Mouse (Mus musculus) urinary bladder, postnatal 36 days (tissue): ENCODE results near the gene Yaf2.
"Not testable (repeated sequence)": the region's sequence is repeated elsewhere in the genome, so short reads cannot be mapped to it uniquely, and the experiment has no call there.

ENCODE experiments used
- DNase-seq, 2 experiments: peaks; one replicate each; pipeline ENCODE4 v3.0.0; 2022; ENCODE audit warnings: low spot score in 2 of 2, mixed read lengths in 1 of 2

Gene Yaf2

GRCm38 (mm10) chr15:93336925-93337761 lies at the start of gene Yaf2:
Yaf2 (minus strand) TSS chr15:93336935.
- DNase-seq: peak; percentile 70 to 85

GRCm38 (mm10) chr15:93381337-93381736 lies 44.6 kb upstream of the Yaf2 start:
- no peak for DNase-seq

GRCm38 (mm10) chr15:93379177-93379576 lies 42.4 kb upstream of the Yaf2 start:
- no peak for DNase-seq

DNA sequence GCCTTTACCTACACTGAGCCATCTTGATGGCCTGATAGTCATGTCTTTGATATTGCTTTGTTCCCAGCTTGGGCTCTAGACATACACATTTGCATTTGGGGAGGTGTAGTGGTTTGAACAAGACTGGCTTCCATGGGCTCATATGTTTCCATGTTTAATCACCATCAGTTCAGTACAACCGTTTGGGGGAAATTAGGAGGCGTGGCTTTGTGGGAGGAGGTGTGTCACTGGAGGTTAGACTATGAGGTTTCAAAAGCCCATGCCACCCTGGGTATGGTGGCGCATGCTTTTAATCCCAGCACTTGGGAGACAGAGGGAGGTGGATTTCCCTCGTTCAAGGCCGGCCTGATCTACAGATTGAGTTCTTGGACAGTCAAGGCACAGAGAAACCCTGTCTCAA lies 39.0 kb upstream of the Yaf2 start:
- no peak for DNase-seq

GRCm38 (mm10) chr15:93372525-93373119 lies 35.9 kb upstream of the Yaf2 start:
- DNase-seq: not testable (repeated sequence)

GRCm38 (mm10) chr15:93371838-93372237 lies 35.1 kb upstream of the Yaf2 start:
- DNase-seq: no peak

DNA sequence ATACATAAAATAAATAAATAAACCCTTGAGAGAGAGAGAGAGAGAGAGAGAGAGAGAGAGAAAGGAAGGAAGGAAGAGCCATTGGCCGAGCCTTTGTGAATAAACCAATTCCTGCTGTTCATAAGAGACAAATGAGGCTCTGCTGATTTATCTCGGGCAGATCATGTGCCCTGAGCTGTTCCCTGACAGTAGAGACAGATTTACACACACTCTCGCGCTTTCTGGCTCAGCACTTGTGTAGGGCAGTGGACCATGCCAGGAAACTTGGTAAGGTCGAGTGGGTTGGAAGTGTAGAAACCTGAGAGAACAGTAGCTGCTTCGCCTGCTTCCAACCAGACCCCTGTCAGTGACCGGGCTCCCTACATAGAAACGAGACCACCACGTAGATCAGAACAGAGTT lies 31.8 kb upstream of the Yaf2 start:
- DNase-seq: no peak

DNA sequence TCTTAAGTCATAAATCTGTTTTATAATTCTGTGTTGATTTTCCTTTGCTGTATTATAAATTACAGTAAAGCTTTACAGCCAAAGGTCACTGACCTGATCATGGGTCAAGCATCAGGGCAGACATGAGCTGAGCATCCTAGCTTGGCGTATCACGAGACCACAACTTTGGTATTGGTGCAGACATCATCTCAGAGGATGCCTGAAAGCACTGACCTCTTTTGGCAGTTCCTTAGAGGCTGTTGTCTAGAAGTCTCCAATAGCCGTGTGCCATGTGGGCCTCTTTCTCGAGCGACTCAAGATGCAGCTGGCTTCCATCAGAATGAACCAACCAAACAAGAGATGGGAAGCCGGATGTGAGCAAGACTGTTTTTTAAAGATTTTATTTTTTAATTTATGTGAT lies 28.8 kb upstream of the Yaf2 start:
- no peak for DNase-seq

- DNase-seq: no peak
These were observed 21.8 kb upstream of the Yaf2 start for GRCm38 (mm10) chr15:93358346-93359095.

GRCm38 (mm10) chr15:93340630-93341379 lies 4.1 kb upstream of the Yaf2 start:
- no peak for DNase-seq

GRCm38 (mm10) chr15:93336658-93336924 lies 144 bp downstream of the Yaf2 start:
- no peak for DNase-seq

- peak in 1 of 2 experiments; percentile 23 for DNase-seq
These were observed 696 bp downstream of the Yaf2 start for GRCm38 (mm10) chr15:93335821-93336657.

- DNase-seq: no peak
These were observed 5.5 kb downstream of the Yaf2 start for GRCm38 (mm10) chr15:93331256-93331655.

DNA sequence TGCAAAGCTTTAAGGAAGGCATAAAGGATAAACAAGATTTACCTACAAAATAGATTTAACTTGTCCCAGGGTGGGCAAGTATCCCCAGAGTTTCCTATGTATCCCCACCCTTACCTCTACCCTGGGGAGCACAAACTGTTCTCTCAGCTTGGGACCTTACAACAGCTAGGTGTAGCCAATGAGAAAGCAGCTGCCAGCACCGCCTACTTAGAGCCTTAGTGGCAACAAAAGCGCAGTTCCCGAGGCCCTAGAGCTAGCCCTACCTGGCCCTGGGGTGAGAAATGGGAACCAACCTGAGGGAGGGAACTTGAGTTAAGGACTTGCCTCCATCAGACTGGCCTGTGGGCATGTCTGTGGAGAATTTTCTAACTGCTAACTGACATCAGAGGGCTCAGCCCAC lies 9.5 kb downstream of the Yaf2 start:
- DNase-seq: no peak

GRCm38 (mm10) chr15:93326651-93327050 lies 10.1 kb downstream of the Yaf2 start:
- no peak for DNase-seq

- DNase-seq: no peak
These were observed 11.4 kb downstream of the Yaf2 start for GRCm38 (mm10) chr15:93325360-93325759.

- DNase-seq: peak; percentile 25 to 47
These were observed 18.0 kb downstream of the Yaf2 start for GRCm38 (mm10) chr15:93318781-93319180.

GRCm38 (mm10) chr15:93310304-93310703 lies 26.4 kb downstream of the Yaf2 start:
- not testable (repeated sequence) for DNase-seq

DNA sequence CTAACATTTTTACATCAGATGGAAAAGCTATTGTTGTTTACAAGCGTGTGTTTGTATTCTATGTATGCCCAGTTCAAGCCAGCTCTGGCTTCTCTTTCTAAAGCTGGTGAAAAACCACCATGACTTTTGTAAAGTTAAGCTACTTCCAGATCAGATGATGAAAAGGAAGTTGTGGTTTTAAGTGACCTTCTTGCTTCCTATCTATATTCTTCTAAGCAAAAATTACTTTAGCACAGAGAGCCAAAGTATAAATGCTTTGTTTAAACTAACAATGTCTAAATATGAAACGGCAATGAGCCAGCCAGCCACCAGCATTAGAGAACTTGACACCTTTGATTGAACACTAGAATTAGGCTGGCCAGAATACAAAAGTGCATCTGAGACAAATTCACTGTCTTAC lies 38.5 kb downstream of the Yaf2 start:
- no peak for DNase-seq

DNA sequence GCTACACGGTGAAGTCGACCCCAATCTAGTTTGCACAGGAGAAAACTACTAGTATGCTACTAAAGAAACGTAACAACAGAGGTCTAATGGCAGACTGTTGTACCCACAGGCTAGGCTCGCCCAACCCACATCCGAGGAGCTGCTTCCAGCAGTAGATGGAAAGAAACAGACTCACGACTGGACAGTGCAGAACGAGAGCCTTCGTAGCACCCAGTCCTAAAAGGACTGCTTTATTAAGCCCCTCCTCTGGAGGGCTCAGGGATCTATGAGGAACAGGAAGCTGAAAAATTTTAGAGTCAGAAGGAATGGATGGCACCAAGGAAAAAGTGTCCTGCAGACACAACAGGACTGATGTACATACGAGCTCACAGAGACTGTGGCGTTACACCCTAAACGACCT lies 42.3 kb downstream of the Yaf2 start:
- no peak for DNase-seq

DNA sequence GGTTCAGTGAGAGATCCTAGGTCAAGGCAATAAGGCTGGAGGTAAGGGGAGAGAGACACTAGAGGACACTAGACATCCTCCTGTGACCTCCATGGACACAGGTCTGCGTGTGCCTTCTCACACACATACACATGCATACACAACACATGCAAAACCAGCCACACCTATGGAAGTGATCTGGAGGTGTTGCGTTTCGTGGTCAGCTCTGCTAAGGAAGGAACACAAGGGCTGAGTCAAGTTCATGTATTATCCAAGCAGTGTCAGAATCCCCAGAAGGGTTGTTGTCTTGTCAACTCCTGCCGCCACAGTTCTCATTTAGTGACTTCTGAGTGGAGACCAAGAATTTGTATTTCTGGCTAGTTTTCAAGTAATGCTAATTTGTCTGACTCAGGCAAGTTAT lies 48.4 kb downstream of the Yaf2 start:
- no peak for DNase-seq
